Mouse (Mus musculus) kidney, adult 2 months (tissue): ENCODE results near the gene Tspan4.

Source experiments
- CTCF ChIP-seq: fragments of 200-500 bp; conservative IDR thresholded peaks from 2 replicates; pipeline ENCODE4 v1.5.1; 2011; ENCODE audit warnings: low read depth, mild to moderate bottlenecking, control low read depth, low read length, moderate library complexity, mixed read lengths; ENCODE audit not compliant: insufficient read depth, insufficient read length
- POLR2A ChIP-seq: fragments of 200-500 bp; IDR thresholded peaks from one replicate; pipeline ENCODE4 v1.6.1; 2011; ENCODE audit warnings: low read depth, low read length, control low read depth

GRCm38 (mm10) chr7:141465388-141466044 lies 9.5 kb upstream of the Tspan4 start:
- no peak for TF ChIP-seq CTCF
- no peak for TF ChIP-seq POLR2A
